Mouse (Mus musculus): Measurements from ENCODE around the gene Aqp12. TPM values are rescaled to one million over a fixed set of nuclear protein-coding genes. Genes with fewer than 3 reads are reported as not detected.
"Not testable (repeated sequence)": the region's sequence is repeated elsewhere in the genome, so short reads cannot be mapped to it uniquely, and the experiment has no call there.

The Aqp12 gene
- not detected for total RNA-seq (2021)
- long read RNA-seq, experiment 1: 0 reads
- long read RNA-seq, experiment 2: 0 reads

DNA sequence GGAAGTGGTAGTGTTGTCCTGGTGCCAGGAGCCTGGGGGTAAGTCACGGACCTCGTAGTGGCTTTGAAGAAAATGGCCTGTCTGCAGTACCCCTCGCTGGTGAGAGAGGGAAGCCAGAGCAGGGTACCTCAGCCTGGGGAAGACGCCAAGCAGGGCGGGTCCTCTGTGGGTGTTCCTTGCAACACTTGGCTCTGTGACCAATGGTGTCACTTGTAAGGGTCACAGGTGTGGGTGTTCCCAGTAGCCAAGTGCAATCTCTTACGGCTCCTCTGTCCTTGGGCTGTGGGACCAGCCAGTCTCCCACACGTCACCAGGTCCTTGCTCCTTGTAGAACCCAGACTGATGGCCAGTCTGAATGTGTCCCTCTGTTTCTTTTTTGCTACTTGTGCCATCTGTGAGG, at the start of gene Aqp12:
TSS of gene Aqp12 (plus strand) at position 274 of the 400 bp plus-strand sequence.
- no peak for DNase-seq

GRCm38 (mm10) chr1:92956571-92957335, 49.4 kb upstream of the Aqp12 start:
- DNase-seq: peak; percentile 65

- no peak for DNase-seq
These were observed 47.1 kb upstream of the Aqp12 start for GRCm38 (mm10) chr1:92958999-92959398.

DNA sequence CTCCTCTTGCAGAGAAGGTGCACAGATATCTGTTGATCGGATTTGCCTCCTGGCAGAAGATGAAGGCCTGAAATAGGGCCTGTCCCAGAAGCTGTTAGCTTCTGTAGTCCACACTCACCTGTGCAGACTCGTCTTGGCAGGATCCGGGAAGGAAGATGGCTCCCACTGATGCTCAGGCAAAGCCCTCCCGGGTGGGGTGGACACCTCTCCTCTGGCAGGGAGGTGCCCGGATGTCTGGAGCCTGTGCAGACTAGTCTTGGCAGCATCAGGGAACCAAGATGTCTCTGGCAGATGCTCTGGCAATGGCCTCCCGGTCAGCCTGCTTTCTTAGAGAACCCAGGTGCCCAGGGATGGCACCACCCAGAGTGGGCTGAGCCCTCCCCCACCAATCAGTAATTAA, 35.3 kb upstream of the Aqp12 start:
- DNase-seq: not testable (repeated sequence)

DNA sequence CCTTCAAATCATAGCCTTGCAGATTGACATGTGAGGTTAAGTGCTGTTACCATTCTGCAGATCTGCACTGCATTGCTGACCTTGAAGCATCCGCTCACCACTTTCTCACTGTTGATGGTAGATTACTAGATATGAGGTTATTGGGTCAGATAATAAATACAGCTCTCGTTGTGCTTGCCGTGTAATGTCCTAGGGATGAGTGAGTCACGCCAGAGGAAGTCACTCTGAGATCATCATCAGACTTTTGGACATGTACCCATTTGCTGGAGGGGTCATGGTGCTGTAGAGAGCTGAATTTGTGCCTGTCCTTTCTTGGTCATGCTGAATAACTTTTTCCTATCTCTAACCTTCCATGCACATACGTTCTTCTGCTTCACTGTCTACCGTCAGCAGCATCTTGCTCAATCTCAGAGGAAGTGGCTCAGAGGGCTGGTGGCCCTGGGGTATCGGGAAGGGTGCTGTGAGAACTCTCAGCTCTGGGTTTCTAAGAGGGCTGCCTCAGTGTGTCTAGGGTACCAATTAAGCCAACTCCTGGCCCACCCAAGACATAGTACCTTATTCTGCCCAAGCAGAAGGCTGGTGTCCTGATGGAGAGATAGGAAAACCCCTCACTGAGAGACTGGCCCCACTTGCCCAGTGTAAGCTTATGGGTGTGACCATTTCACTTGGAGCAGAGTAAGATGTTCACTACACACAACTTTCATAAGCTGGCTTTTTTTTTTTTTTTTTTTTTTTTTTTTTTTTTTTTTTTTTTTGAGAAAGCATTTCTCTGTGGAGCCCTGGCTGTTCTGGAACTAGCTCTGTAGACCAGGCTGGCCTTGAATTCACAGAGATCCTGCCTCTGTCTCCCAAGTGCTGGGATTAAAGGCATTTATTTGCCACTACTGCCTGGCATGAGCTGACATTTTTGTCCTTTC, 34.0 kb upstream of the Aqp12 start:
- DNase-seq: no peak

DNA sequence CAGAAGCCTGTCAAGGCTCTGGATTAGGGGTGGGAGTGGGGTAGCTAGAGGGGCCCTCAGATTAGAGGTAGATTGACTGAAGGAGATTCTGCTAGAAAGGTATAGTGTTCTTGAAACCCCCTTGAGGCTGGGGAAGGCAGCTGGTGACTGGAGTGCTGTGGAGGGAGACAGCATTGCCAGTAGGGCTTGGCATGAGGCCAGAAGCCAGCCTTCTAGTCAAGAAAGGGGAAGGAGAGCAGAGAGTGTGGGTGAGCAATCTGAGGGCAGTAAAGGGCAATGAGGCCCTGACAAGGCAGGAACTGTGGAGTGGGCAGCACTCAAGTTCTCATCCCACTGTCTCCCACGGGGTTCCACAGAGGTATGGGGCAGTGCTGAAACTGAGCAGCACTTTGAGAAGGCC, 33.3 kb upstream of the Aqp12 start:
- peak; percentile 44 for DNase-seq

DNA sequence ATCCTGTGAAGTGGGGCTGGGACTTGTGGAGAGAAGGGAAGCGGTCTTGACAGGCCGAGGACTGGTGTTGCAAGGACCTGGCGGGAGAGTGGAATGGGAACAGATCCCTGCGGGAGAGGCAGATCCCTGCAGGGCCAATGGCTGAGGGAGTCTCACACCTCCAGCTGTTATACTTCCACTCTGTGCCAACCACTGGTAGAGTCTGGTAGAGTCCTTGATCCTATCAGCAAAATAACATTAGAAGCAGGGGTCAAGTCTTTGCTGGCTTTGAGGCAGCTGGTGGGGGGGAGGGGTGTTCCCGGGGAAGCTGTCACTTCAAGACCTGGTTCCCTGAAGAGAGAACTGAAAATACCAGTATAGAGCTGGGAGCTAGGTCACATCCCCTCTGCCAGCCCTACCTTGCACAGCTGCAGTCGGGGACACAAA, 30.0 kb upstream of the Aqp12 start:
- no peak for DNase-seq

- DNase-seq: no peak
These were observed 27.5 kb upstream of the Aqp12 start for GRCm38 (mm10) chr1:92978645-92979044.

DNA sequence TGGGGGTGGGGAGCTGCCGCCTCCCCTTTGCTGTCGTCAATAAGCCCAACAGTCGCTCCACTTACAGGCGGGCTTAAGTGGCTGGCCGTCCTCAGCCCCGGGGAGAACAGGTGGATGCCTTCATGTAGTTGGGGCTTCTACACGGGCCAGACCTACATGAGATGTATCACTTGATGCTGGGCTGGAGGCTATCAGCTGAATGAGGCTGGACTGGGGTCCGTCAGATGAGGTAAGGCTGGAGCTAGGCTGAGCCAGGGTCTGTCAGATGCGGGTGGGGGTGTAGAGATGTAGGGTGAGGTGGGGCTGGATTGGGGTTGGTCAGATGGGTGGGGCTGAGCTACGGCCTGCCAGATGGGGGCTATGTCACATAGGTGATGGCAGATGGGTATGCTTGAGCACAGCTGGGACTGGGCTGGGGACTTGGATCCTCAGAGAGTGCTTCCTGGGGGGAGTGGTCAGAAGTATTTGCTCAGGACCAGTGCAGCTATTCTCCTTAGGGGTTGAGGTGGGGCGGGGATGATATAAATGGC, 27.0 kb upstream of the Aqp12 start:
- DNase-seq: no peak

DNA sequence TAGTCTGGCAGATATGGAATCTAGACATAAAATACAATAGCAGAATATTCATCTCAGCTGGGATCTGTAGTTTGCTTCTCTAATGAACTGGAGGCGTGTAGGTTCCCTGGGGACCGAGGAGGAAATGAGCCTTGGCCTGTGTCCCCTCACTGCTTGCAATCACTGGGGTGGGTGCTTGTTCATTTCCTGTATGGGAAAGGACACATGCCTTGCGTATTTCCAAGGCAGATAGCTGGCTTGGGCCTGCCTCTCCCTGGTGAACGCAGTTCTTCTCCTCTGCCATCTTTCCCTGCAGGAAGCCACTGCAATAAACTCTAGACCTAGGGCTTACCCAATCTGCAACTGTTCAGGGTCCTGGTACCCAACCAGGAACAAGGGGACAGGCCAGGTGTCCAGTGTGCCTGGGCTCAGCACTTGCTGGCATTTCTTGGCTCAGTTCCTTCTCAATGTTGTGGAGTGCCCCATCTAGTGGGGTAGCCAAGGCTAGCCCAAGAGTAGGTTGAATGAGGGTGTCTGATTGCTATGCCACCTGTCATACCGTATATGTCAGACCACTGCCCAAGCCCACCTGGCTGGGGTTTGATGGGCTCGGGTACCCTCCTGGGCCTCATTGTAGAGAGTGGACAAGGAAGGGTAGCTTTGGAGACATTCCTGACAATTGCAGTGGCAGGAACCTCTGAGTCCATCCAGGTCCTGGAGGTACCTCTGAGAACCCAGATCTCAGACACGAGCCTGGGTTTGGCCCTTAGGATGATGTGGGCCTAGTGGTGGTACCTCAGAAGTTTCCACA, 24.9 kb upstream of the Aqp12 start:
- no peak for DNase-seq

- no peak for DNase-seq
These were observed 23.1 kb upstream of the Aqp12 start for GRCm38 (mm10) chr1:92982931-92983605.

GRCm38 (mm10) chr1:92984999-92985398, 21.1 kb upstream of the Aqp12 start:
- DNase-seq: no peak

DNA sequence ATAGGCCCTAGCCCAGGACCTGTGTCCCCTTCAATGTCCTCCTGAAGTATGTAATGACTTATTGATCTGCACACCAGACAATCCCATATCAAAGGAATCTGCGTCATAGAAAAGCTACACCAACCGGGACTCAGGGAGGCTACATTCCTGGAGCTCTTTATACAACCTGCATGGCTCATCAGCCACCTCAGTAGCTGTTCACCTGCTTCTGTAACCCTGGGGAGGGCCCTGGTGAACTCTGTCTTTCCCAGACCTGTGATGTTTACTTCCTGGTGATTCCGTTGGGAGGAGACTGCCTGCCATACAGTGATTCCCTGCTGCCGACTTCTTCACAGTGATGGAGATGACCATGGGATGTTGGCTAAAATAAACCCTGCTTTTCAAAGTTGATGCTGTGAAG, 17.2 kb upstream of the Aqp12 start:
- no peak for DNase-seq

GRCm38 (mm10) chr1:92989891-92990290, 16.2 kb upstream of the Aqp12 start:
- no peak for DNase-seq

- no peak for DNase-seq
These were observed 13.8 kb upstream of the Aqp12 start for GRCm38 (mm10) chr1:92992214-92992855.

- no peak for DNase-seq
These were observed 13.3 kb upstream of the Aqp12 start for GRCm38 (mm10) chr1:92992880-92993279.

DNA sequence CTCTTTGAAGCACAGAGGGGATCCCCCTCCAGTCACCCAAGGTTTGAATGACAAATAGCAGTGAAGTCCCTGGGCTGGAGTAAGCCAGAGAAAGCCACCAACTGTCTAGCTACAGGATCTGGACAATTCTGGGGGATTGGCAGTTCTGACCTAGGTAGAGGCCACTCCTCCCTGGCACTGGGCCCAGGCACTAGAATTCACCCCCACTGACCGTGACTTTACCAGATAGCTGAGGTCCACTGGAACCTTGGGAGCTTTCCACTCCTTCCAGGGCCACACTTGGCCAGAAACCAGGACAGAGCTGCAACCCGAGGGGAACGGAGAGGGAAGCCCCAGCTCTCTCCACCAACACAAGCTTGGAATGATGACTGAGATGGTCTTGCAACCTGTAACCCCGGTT, 3.1 kb downstream of the Aqp12 start:
- no peak for DNase-seq

DNA sequence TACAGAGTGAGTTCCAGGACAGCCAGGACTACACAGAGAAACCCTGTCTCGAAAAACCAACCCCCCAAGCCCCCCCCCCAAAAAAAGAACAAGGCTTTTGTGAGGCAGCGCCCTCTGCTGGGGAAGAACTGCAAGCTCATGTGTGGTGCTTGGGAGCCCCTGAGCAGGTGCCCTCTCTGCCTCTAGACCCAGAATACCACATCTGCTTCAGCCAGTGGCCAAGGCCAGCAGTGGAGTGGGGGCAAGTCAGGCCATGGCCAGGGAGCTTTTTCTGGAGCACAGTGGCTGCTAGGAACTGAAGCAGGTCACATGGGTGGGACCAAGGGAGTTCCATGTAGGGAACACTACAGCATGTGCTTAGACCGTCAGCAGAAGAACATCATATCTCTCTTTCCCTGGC, 4.6 kb downstream of the Aqp12 start:
- peak; percentile 35 for DNase-seq

DNA sequence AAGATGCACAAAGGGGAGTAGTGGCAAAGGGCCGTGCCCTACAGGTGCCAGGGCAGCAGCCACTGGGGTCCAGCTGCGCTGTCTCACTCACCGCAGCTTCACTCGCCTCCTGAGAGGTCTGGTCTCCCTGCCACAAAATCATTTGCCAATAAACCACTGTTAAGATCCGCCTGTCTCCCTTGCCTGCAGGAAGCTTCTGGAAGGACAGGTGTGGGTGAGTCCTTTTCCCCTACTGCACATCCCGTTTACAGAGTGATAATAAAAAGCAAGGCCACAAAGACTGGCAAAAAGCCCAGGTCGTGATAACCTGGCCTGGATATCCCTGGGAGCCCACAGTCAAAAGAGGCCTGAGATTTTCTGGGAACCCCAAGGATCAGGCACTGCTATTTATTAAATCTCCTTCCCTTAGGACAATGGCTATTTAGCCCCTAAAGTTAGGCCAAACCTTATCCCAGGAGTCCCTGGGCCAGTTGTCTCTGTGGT, 6.0 kb downstream of the Aqp12 start:
- no peak for DNase-seq

- DNase-seq: no peak
These were observed 7.2 kb downstream of the Aqp12 start for GRCm38 (mm10) chr1:93013367-93013766.

DNA sequence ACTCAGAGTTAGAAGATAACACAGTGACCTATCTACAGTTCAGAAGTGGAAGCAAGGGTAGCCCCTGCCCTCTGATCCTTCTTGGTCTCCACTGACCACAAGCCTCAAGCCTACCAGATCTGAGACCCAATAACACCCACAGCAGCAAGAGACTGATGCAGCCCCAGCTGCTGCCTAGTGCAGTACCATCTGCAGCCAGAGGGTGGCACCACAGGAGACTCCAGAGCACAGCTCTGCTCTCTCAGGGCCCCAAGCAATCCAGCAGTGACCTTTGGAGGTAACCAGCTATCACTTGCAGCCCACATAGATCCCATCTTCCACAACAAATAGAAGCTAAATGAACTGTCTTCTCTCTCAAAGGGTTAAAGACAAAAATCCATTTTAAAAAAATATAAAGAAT, 8.3 kb downstream of the Aqp12 start:
- DNase-seq: peak; percentile 88
